In genomic region chr11:67588196-67588827, GRCm38 (mm10) we compare ENCODE assay signal across 9 mouse cellular contexts.
A peak's percentile ranks its signal among the peaks of the same experiment; 100 is the strongest.
DNase-seq lines count a peak whose midpoint lies in the region; ATAC-seq and TF ChIP-seq lines count a peak whose summit lies in the region.
"Had no signal": no experiment of that assay in that cellular context is flagged by ENCODE, and none has a peak within 500 bp of the region (broad histone marks: within the 10 kb centered on the region; RNA-seq: fewer than 3 reads in every experiment).

No protein-coding gene starts in this region.

- DNase-seq in adrenal gland, adult 2 months: peak; percentile 31
- DNase-seq in adrenal gland, postnatal 10 days: no peak
- DNase-seq in hindbrain, postnatal 0 days (ENCODE audit: low spot score): peak; percentile 63
- DNase-seq in hindbrain, embryonic 11.5 days (ENCODE audit: low spot score): no peak
- no peak for DNase-seq in testis, postnatal 14 days (ENCODE audit: low spot score)
- no peak for DNase-seq in ovary, postnatal 14 days (ENCODE audit: low spot score)
- DNase-seq in right cerebral cortex, postnatal 25 days: no peak

- no peaks in the 10 kb centered on the region for H3K9me3 ChIP-seq in hindbrain, postnatal 0 days (ENCODE audit: low read length)
- H3K9me3 ChIP-seq in hindbrain, embryonic 11.5 days (ENCODE audit: control insufficient read depth, low read length): no peaks in the 10 kb centered on the region
- H3K9me3 ChIP-seq: limb, embryonic 13.5 days had no signal

- peak overlapping the region; percentile 59 for H3K27ac ChIP-seq in hindbrain, postnatal 0 days
- H3K27ac ChIP-seq in hindbrain, embryonic 11.5 days (ENCODE audit: low read depth, low read length): no peak overlapping the region
- peak overlapping the region; percentile 71 for H3K27ac ChIP-seq in testis, adult 2 months (ENCODE audit: control insufficient read depth, insufficient read depth, low read depth, low read length)
- H3K27ac ChIP-seq: limb, embryonic 13.5 days had no signal

- H3K27me3 ChIP-seq in hindbrain, postnatal 0 days (ENCODE audit: insufficient read depth, low read length): no peaks in the 10 kb centered on the region
- no peaks in the 10 kb centered on the region for H3K27me3 ChIP-seq in hindbrain, embryonic 11.5 days (ENCODE audit: control insufficient read depth, insufficient read depth, low read length)
- no peaks in the 10 kb centered on the region for H3K27me3 ChIP-seq in testis, adult 2 months (ENCODE audit: control insufficient read depth, insufficient read depth, low read length)
- H3K27me3 ChIP-seq: limb, embryonic 13.5 days had no signal

- TF ChIP-seq POLR2A in testis, adult 2 months (IDR thresholded peaks at IDR 0.05; ENCODE audit: control insufficient read depth, low read depth, low read length): no peak

- no peak overlapping the region for H3K9ac ChIP-seq in hindbrain, postnatal 0 days (replicated peaks; ENCODE audit: low read length)
- no peak overlapping the region for H3K9ac ChIP-seq in hindbrain, embryonic 11.5 days (ENCODE audit: low read depth, low read length)
- H3K9ac ChIP-seq: limb, embryonic 13.5 days had no signal

- TF ChIP-seq CTCF in hindbrain, postnatal 0 days (IDR thresholded peaks at IDR 0.05; ENCODE audit: low read depth): no peak
- TF ChIP-seq CTCF in testis, adult 2 months (IDR thresholded peaks at IDR 0.05; ENCODE audit: control insufficient read depth, insufficient read depth, insufficient replicate concordance, low read depth, low read length): no peak

- peaks cover 14% of the 10 kb centered on the region for H3K4me1 ChIP-seq in hindbrain, postnatal 0 days (ENCODE audit: insufficient read depth, low read length)
- 0 out of 2 replicates have a peak, but pooled peaks cover 3% of the 10 kb centered on the region for H3K4me1 ChIP-seq in hindbrain, embryonic 11.5 days (replicated peaks; ENCODE audit: control insufficient read depth, insufficient read depth, low read length)
- H3K4me1 ChIP-seq in testis, adult 2 months (ENCODE audit: control insufficient read depth, insufficient read depth, low read length): peaks cover 2% of the 10 kb centered on the region; the same call in 1 of the 2 replicates

- WGBS in hindbrain, postnatal 0 days: 52% methylated on average over 8 of the region's 8 CpGs
- 91% methylated on average over 8 of the region's 8 CpGs for WGBS in hindbrain, embryonic 11.5 days

- H3K36me3 ChIP-seq in hindbrain, postnatal 0 days (ENCODE audit: insufficient read depth, low read length): no peaks in the 10 kb centered on the region
- no peaks in the 10 kb centered on the region for H3K36me3 ChIP-seq in hindbrain, embryonic 11.5 days (ENCODE audit: control insufficient read depth, insufficient read depth, low read length)
- H3K36me3 ChIP-seq in testis, adult 2 months (ENCODE audit: control insufficient read depth, insufficient read depth, low read length): no peaks in the 10 kb centered on the region
- H3K36me3 ChIP-seq: limb, embryonic 13.5 days had no signal

- no peak overlapping the region for H3K4me3 ChIP-seq in hindbrain, postnatal 0 days (ENCODE audit: low read length)
- no peak overlapping the region for H3K4me3 ChIP-seq in hindbrain, embryonic 11.5 days (ENCODE audit: low read depth, low read length)
- H3K4me3 ChIP-seq in testis, adult 2 months (ENCODE audit: control insufficient read depth, low read depth, low read length): peak overlapping the region; percentile 42; the same call in 1 of the 2 replicates
- H3K4me3 ChIP-seq: limb, embryonic 13.5 days had no signal

- peak; percentile 90 for ATAC-seq in hindbrain, postnatal 0 days
- no peak for ATAC-seq in hindbrain, embryonic 11.5 days (ENCODE audit: low FRiP score)

- no peak overlapping the region for H3K4me2 ChIP-seq in hindbrain, postnatal 0 days (ENCODE audit: low read depth, low read length)
- H3K4me2 ChIP-seq in hindbrain, embryonic 11.5 days (replicated peaks; ENCODE audit: low read depth, low read length): no peak overlapping the region
- H3K4me2 ChIP-seq: limb, embryonic 13.5 days had no signal

Comparison
In these comparisons a context has a peak if more than half of its experiments do, and no peak if none do; other contexts are left out.
1. DNase-seq: peak in adrenal gland, adult 2 months (single experiment) and hindbrain, postnatal 0 days (single experiment); none in adrenal gland, postnatal 10 days (single experiment), hindbrain, embryonic 11.5 days (single experiment), testis, postnatal 14 days (single experiment), ovary, postnatal 14 days (single experiment) and right cerebral cortex, postnatal 25 days (single experiment).